Mouse (Mus musculus): ENCODE data around the gene Gm20721. TPM values are rescaled to one million over a fixed set of nuclear protein-coding genes. Genes with fewer than 3 reads are reported as not detected.
"Not testable (repeated sequence)": the region's sequence is repeated elsewhere in the genome, so short reads cannot be mapped to it uniquely, and the experiment has no call there.

Gene Gm20721
- polyA plus RNA-seq, 1 experiment: 0.07 TPM

DNA sequence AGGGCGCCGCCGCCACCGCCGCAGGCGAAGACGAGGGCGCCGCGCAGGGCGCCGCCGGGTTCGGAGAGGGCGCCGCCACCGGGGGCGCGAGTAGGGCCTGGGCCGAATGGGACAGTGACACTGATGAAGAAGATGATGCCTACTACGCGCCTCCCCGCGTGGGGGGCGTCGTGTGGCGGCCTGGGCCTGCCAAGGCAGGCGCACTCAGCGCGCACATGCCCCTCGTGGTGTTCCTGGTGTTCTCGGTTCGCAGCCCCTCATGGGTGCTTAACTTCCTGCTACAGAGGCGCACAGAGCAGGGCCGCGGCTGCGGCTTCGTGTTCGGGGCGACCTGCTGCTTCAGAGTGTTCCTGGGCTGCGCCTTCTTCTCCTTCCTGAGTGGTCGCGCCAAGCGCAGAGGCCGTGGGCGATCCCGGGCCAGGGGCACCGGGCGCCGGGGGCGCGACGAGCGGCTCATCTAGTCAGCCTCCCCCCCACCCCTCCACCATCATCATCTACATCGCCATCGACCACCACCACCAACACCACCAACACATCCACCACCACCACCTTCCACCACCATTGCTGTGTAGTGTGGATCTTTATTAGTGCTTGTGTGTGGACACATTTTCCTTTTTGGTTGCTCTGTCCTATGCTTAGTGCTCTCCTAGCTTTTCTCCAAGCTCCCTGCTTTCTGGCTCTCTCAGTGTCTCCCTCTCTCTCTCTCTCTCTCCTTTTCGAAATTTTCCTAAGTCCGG lies 17.4 kb downstream of the Gm20721 start:
- WGBS: 31% methylated on average over 58 of the region's 58 CpGs
- H3K27ac ChIP-seq (ENCODE audit: insufficient read depth, low read length): peak overlapping the region; percentile 85
- peak; percentile 32 to 47 for DNase-seq
- H3K4me3 ChIP-seq (replicated peaks; ENCODE audit: insufficient read depth, low read depth, low read length): peak overlapping the region; percentile 84
- H3K27me3 ChIP-seq (ENCODE audit: control insufficient read depth, insufficient read depth, low read length): no peaks in the 10 kb centered on the region
- peaks cover 3% of the 10 kb centered on the region; the same call in 1 of the 2 replicates for H3K4me1 ChIP-seq (ENCODE audit: control insufficient read depth, insufficient read depth, low read length)
- TF ChIP-seq POLR2A (IDR thresholded peaks at IDR 0.05; ENCODE audit: borderline replicate concordance, insufficient read depth, low read length) (no peak), CTCF (IDR thresholded peaks at IDR 0.05; ENCODE audit: borderline replicate concordance, insufficient read depth, low read depth, low read length) (no peak)

DNA sequence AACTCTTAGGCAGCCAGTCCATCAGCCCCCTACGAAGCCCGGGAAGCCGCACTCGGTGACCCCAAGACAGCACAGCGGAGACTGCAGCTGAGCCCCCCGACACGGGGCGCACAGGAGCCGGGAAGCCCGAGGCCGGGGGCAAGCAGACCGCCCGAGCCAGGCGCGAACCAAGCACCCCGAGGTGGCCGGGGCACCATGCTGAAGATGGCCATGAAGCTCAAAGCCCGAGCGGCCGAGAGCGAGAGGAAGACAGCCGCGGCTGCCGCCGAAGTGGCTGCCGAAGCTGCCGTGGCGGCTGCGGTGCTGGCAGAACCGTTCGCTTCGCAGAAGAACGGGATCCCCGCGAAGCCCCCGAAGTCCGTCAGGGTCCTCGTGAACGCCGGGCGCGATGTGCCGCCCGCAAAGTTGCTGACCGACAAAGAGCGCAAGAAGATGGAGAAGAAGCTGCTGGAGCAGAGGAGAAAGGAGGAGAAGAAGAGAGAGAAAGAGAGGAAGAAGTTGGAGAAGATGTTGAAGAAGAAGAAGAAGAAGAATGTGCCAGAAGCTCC lies 18.1 kb downstream of the Gm20721 start:
- no peak for TF ChIP-seq CTCF (IDR thresholded peaks at IDR 0.05; ENCODE audit: borderline replicate concordance, insufficient read depth, low read depth, low read length)
- no peak for TF ChIP-seq POLR2A (IDR thresholded peaks at IDR 0.05; ENCODE audit: borderline replicate concordance, insufficient read depth, low read length)
- WGBS: 44% methylated on average over 46 of the region's 46 CpGs
- 0 out of 2 replicates have a peak, but pooled peaks cover 3% of the 10 kb centered on the region for H3K4me1 ChIP-seq (ENCODE audit: control insufficient read depth, insufficient read depth, low read length)
- H3K27me3 ChIP-seq (ENCODE audit: control insufficient read depth, insufficient read depth, low read length): no peaks in the 10 kb centered on the region
- H3K27ac ChIP-seq (ENCODE audit: insufficient read depth, low read length): no peak overlapping the region
- DNase-seq: peak in 1 of 2 experiments; percentile 39
- H3K4me3 ChIP-seq (replicated peaks; ENCODE audit: insufficient read depth, low read depth, low read length): peak overlapping the region; percentile 39

DNA sequence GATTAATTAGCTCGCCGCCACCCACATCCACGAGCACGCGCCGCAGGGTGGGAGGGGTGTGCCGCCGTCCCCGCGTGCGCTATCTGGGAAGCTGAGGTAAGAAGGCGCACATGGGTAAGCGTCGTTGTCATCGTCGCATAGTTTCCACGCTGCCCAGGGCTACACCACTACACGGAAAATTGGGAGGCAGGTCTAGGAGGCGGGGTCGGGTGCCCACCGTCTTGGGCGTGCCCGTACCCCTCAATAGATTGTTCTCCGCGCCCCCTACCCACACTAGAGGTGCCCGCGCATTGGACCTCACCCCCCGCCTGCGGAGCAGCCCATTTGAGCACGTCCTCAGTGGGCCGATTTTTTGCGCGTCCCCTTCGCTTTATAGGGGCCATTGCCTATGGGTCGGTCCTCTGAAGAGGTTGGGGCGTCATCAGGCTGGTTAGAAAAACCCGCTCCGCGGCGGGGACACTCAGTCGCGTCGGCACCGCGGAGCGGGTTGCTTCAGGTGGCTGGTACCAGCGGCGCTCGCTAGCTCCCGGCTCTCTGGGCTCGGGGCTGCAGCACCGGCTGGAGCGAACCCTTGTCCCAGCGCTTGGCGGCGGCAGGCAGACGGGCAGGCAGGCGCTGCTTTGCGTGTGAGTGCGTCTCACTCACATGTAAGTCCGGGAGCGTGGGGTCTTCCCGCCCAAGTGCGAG lies 19.1 kb downstream of the Gm20721 start:
- H3K4me1 ChIP-seq (ENCODE audit: control insufficient read depth, insufficient read depth, low read length): 0 out of 2 replicates have a peak, but pooled peaks cover 3% of the 10 kb centered on the region
- peak overlapping the region; percentile 75 for H3K4me3 ChIP-seq (replicated peaks; ENCODE audit: insufficient read depth, low read depth, low read length)
- H3K27me3 ChIP-seq (ENCODE audit: control insufficient read depth, insufficient read depth, low read length): no peaks in the 10 kb centered on the region
- peak overlapping the region; percentile 29; the same call in 1 of the 2 replicates for H3K27ac ChIP-seq (ENCODE audit: insufficient read depth, low read length)
- TF ChIP-seq POLR2A (IDR thresholded peaks at IDR 0.05; ENCODE audit: borderline replicate concordance, insufficient read depth, low read length) (peak; percentile 75), CTCF (IDR thresholded peaks at IDR 0.05; ENCODE audit: borderline replicate concordance, insufficient read depth, low read depth, low read length) (no peak)
- DNase-seq: peak; percentile 77 to 80
- WGBS: 56% methylated on average over 64 of the region's 64 CpGs

DNA sequence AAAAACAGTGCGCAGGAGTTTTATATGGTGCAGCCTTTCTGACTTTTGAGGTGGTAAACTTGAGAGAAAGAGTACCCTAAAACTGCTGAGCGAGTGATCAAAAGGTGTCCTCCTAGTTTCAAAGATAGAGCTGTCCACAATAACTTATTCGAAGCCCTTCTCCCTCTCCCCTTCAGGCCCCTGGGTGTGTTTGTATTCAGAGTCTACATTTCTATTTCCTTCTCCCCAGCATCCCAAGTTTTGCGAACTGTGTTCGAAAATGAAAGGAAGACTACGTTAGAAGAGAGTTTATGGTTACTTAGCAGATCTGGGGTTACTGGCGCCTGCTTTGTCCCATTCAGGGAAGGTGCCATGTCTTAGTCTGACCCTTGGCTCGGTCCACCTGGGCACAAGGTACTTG lies 20.0 kb downstream of the Gm20721 start:
- TF ChIP-seq POLR2A (IDR thresholded peaks at IDR 0.05; ENCODE audit: borderline replicate concordance, insufficient read depth, low read length) (no peak), CTCF (IDR thresholded peaks at IDR 0.05; ENCODE audit: borderline replicate concordance, insufficient read depth, low read depth, low read length) (no peak)
- DNase-seq: no peak
- Histone ChIP-seq H3K27me3 (ENCODE audit: control insufficient read depth, insufficient read depth, low read length) (no peaks in the 10 kb centered on the region), H3K4me3 (replicated peaks; ENCODE audit: insufficient read depth, low read depth, low read length) (no peak overlapping the region), H3K4me1 (ENCODE audit: control insufficient read depth, insufficient read depth, low read length) (0 out of 2 replicates have a peak, but pooled peaks cover 3% of the 10 kb centered on the region), H3K27ac (ENCODE audit: insufficient read depth, low read length) (no peak overlapping the region)
- 69% methylated on average over 8 of the region's 8 CpGs for WGBS

DNA sequence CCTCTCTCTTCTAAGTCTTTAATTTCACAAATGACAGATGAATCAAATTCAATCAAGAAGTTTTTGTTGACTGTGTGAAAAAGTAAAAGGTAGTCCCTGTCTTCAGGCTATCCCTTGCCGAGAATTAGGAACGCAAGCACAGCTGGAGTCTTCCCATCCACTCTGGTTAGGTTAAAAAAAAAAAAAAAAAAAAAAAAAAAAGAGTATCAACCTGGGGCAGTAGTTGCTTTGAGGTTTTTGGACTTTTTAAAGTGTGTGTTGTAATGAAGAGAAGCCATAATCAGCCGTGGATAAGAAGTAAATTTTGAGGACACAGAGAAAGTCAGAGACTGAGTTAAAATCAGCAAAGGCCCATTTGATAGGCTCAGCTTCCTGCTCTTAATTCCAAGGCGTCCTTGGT lies 20.5 kb downstream of the Gm20721 start:
- 0 out of 2 replicates have a peak, but pooled peaks cover 3% of the 10 kb centered on the region for H3K4me1 ChIP-seq (ENCODE audit: control insufficient read depth, insufficient read depth, low read length)
- H3K27me3 ChIP-seq (ENCODE audit: control insufficient read depth, insufficient read depth, low read length): no peaks in the 10 kb centered on the region
- WGBS: 68% methylated on average over 4 of the region's 4 CpGs
- no peak for DNase-seq
- H3K27ac ChIP-seq (ENCODE audit: insufficient read depth, low read length): no peak overlapping the region
- no peak overlapping the region for H3K4me3 ChIP-seq (replicated peaks; ENCODE audit: insufficient read depth, low read depth, low read length)
- TF ChIP-seq CTCF (IDR thresholded peaks at IDR 0.05; ENCODE audit: borderline replicate concordance, insufficient read depth, low read depth, low read length): no peak
- no peak for TF ChIP-seq POLR2A (IDR thresholded peaks at IDR 0.05; ENCODE audit: borderline replicate concordance, insufficient read depth, low read length)

DNA sequence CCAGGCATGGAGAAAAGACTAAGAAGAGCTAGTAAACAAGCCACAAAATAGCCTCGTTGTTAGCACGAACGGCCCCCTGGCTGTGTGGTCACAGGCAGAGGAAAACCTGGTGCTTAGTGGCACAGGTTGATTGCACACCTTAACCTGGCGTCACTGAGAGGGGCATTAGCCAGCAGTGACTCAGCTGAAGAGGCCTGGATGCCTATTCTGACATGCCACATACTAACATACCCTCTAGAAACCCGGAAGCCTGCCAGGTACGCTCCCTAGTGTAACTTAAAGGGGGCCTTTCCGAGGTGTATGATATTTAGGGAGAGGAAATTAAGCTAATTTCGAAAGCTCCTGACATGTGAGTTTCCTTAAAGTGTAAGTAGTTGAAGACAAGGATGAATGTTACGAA lies 29.9 kb downstream of the Gm20721 start:
- no peak for TF ChIP-seq CTCF (IDR thresholded peaks at IDR 0.05; ENCODE audit: borderline replicate concordance, insufficient read depth, low read depth, low read length)
- TF ChIP-seq POLR2A (IDR thresholded peaks at IDR 0.05; ENCODE audit: borderline replicate concordance, insufficient read depth, low read length): no peak
- 90% methylated on average over 9 of the region's 9 CpGs for WGBS
- H3K4me3 ChIP-seq (replicated peaks; ENCODE audit: insufficient read depth, low read depth, low read length): no peak overlapping the region
- H3K27ac ChIP-seq (ENCODE audit: insufficient read depth, low read length): no peak overlapping the region
- no peak for DNase-seq
- no peaks in the 10 kb centered on the region for H3K27me3 ChIP-seq (ENCODE audit: control insufficient read depth, insufficient read depth, low read length)
- H3K4me1 ChIP-seq (ENCODE audit: control insufficient read depth, insufficient read depth, low read length): 0 out of 2 replicates have a peak, but pooled peaks cover 2% of the 10 kb centered on the region

DNA sequence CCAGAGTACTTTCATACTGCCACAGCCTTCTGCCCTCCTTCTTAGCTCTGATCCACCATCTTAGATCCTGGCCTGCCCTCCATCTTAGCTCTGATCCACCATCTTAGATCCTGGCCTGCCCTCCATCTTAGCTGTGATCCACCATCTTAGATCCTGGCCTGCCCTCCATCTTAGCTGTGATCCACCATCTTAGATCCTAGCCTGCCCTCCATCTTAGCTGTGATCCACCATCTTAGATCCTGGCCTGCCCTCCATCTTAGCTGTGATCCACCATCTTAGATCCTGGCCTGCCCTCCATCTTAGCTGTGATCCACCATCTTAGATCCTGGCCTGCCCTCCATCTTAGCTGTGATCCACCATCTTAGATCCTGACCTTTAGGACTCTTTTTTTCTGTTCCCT lies 31.1 kb downstream of the Gm20721 start:
- H3K4me1 ChIP-seq (ENCODE audit: control insufficient read depth, insufficient read depth, low read length); H3K27me3 ChIP-seq (ENCODE audit: control insufficient read depth, insufficient read depth, low read length); H3K27ac ChIP-seq (ENCODE audit: insufficient read depth, low read length); DNase-seq; H3K4me3 ChIP-seq (replicated peaks; ENCODE audit: insufficient read depth, low read depth, low read length): not testable (repeated sequence)
